Mouse (Mus musculus) gastrocnemius, postnatal 4 days (tissue): ENCODE measurements around the gene Rpp14. TPM values are rescaled to one million over a fixed set of nuclear protein-coding genes. Genes with fewer than 3 reads are reported as not detected.

Source experiments
- DNase-seq, 2 experiments: peaks; one replicate each; pipeline ENCODE4 v3.0.0; 2021 to 2022; ENCODE audit warnings: low spot score in 2 of 2, mixed read lengths in 2 of 2
- long read RNA-seq, 2 experiments: library from polyadenylated mRNA; stranded (forward); transcript quantifications; one replicate each; pipeline ENCODE4 v2.0.0; 2021
- total RNA-seq, 2 experiments: library from RNA; stranded (reverse); gene quantifications; 2 replicates each; pipeline ENCODE4 v1.2.3; 2021

The Rpp14 gene
- 10 to 100 TPM; 18.0 to 21.9 TPM for total RNA-seq
- long read RNA-seq, experiment 1, transcript Rpp14-201 (6 exons, 2,401 nt) = major isoform, 24 of 35 reads
- long read RNA-seq, experiment 1, partial matches to known transcripts = 1 of 35 reads
- long read RNA-seq, experiment 1, other reads (novel, unspliced or antisense) = 9 of 35 reads
- long read RNA-seq, experiment 2, transcript Rpp14-201 (6 exons, 2,401 nt) = major isoform, 26 of 30 reads
- long read RNA-seq, experiment 2, partial matches to known transcripts = 1 of 30 reads
- long read RNA-seq, experiment 2, other reads (novel, unspliced or antisense) = 3 of 30 reads

DNA sequence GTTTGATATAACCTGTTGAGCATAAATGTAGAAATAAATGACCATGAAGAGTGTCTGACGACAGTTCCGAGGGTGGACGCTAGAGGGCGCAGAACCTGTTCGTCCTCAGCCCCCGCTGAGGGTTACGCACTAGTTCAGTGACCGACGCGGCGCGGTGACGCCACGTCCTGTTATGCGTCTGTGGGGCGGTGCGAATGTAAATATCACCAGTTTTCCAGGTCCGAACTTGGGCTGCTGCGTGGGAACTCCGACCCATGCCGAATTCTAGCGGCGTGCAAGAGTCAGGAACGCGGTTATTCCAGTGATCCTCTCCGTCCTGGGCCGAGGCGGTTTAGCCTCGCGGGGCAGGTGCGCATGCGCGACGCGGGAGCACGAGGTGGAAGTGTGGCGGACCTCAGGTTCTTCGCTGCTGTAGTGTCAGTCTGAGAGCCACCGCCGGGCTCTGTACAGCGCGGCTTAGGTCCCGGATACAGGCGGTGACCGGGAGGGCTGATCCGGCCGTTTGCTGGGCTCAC lies at the start of gene Rpp14:
Rpp14 (plus strand) TSS at position 203 of the 515 bp plus-strand sequence.
- peak; percentile 87 to 93 for DNase-seq

DNA sequence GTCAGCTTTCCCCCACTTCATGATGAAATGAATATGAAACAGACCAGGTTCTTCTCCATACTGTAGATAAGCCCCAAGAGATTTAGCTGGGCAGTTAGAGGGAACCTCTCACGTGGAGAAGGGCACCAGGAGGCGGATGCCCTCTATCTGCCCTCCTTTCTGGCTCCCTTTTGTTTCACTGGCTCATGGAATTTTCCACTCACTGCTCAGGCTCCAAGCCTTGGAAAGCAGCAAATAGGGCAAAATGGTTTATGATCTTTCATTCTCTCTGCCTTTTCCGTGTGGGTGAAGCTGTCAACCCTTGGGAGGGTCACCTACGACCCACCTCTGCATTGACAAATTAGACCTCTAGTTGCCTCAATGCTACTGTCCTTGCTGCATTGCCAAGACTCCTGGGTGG lies 49.6 kb upstream of the Rpp14 start:
- DNase-seq = no peak

DNA sequence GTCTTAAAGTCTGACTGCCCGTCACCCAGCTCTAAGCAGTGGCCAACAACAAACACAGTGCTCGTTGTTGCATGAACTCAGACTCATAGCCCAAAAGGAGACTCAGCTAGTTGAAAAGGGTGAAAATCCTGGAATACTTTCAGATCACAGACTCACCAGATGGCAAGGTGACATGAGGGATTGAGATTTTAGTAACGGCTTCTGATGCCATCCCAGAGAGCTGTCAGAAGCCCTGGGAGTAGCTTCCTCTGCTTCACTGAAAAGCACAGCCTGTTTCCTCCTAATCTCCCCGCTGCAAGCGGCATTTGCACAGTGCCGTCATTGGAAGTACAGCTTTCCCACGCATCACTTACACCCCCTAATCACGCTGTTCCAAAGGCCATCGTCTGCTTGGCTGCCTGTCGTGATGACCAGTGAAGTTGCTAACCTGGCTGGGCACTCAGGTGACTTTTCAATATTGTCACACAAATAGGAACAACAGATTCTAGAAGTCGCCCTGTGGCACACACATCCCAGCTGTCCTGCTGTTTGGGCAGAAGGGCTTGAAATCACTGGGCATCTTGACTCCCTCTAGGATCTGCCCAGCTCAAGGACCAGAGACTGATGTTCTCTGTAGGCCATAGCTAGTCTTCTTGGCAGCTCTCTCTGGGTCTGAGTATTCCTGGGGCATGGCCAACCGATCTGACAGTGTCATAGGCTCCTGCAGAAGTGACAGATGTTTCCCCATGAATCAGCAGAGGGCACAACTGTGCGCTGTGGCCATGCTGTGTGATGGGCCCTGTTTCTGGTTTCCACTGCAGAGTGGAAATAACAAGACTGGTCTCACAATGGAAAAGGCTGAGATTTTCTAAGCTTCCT lies 47.9 kb upstream of the Rpp14 start:
- no peak for DNase-seq

DNA sequence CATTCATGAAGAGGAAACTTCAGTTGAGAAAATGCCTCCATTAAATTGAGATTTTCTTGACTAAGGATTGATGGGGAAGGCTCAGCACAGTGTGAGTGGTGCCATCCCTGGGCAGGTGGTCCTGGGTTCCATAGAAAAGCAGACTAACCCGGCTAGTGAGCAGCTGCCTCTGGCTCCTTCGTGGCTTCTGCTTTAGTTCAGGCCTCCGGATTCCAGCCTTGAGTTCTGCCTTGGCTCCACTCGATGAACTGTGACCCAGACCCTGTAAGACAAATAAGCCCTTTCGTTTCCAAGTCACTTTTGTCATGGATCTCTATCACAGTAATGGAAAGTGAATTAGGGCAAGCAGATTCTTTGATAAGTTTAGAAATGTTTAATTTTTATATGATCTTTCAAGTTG lies 45.6 kb upstream of the Rpp14 start:
- DNase-seq = no peak

DNA sequence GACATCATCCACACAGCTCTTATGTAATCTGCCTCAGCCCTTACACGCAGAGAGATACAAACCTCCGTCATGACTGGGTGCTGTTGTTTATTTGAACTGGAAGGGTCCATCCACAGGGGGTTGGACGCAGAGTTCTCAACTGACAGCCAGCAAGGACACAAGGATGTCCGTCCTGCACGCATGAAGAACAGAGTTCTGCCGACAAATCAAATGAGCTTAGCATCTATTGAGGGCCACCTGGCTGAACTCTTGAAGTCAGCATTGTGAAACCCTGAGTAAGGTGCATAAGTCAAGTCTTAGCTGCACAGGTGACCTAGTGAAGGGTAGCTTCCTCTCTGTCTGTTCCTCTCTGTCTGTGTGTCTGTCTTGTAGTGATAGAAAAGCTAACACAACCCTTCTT lies 44.2 kb upstream of the Rpp14 start:
- DNase-seq = no peak

DNA sequence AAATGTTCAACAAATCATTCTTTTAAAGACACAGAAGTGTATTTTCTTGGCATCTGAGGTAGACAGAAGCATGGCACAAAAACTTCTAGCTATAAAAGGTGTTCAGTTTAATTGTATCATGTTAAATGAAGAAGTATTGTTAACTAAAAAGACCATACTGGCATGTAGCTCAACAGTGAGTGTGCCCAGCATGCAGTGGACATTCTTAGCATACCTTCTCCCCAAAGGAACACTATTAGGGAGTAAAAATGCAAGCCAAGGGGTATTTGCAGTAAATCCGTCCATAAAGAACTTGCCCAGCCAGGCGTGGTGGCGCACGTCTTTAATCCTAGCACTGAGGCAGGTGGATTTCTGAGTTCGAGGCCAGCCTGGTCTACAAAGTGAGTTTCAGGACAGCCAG lies 43.8 kb upstream of the Rpp14 start:
- DNase-seq = no peak

DNA sequence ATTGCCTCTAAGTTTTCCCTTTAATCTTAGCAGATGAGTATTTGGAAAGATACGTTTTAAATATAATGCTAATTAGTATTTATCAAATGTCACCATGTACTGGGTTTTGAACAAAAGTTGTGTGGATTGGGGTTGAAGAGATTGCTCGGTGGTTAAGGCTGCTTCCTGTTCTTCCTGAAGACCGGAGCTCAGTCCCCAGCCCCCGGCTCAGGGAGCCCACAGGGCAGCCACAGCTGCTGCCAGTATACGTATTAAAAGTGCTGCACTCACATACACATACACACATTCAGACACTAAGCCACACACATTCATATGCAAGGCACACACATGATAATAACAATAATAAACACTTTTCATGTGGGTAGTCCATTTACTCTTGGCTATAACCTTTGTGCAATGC lies 42.0 kb upstream of the Rpp14 start:
- DNase-seq = no peak

DNA sequence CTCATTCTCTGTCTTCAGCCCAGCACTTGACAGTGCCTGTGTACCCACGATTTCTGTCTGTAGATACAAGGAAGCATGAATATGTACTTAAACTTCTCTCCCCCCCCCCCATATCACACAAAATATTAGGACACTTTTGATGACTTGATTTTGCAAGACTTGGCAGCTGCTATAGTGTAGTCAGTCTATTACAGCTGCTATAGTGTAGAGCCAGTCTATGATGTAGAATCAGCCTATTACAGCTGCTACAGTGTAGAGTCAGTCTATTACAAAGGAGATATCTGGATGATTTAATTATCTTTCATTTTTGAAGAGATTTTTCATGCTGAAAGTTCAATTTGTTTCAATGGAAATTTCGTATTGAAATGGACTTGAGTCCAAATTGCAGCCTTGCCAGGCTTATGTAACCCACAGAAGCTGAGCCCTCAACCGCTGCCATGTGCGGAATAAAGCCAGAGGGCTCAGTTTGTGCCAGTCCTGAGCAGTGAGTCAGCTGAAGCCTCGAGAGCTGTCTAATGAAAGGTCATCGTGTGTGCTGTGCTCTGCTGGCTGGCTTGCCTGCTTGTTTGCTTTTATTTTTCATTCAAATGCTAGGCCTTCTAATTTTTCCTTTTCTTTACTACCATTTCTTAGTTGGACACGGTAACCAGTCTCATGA lies 41.2 kb upstream of the Rpp14 start:
- peak in 1 of 2 experiments; percentile 32 for DNase-seq

DNA sequence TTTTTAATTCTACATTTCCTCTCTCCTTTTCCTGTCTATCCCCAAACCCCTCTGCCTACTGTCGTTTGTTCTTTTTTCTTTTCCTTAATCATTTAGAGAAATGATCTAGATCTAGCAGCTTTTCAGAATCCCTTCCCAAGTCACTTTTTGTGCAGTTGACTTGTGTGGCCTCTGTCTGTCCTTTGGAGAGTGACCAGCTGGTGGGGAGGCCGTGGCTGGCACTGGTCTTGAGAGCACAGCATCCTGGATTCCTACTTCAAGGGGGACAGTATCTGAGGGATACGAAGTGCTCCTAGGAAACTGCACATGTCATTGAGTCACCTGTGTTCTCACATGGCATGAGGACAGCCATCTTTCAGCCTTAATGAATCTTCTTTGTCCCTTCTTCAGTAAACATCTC lies 40.0 kb upstream of the Rpp14 start:
- no peak for DNase-seq

DNA sequence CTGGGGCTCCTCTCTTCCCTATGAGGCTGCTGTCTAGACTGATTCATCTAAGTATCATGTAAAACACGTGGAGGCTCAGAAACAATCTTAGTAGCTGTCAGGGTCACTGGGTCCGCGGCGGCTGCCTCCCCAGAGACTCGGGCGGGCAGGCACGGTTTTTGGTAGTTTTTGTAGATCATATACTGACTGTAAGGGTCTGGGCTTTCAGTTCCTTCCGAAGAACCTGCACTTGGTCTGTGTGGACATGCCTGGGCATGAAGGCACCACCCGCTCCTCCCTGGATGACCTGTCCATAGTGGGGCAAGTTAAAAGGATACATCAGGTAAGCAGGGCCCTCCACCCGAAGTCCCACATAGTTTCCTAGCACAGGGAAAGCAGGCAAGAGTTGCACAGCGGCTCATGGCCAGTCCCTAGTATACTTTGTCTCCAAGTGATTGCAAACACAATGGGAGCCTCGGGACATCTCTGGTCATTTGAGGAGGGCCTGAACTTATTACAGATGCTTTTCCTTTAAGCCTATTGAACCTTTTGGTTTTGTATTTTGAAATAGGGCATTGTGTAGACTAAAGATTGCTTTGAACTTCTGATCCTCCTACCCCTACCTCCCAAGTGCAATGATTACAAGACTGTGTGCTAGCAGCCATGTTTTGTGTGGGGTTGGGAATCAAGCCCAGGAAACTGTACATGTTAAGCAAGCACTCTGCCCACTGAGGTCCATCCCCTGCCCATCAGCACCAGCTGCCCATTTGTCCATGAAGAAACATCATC lies 39.1 kb upstream of the Rpp14 start:
- DNase-seq = no peak

DNA sequence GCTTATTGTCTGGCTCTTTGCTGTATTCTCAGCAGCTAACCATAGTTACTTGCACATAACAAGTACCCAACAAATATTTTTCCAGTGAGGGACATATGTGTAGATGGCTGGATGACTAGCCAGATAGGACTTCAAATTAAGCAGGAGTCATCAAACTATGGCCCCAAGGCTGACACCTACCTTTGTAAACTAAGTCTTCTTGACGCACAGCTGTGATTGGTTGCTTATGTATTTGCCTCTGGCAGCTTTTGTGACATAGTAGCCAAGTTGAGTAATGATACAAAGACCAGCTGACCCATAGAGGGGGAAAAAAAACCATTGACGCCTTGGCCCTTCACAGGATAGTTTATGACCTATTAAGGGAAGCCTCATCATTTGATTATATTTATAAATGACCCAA lies 38.0 kb upstream of the Rpp14 start:
- DNase-seq = no peak

DNA sequence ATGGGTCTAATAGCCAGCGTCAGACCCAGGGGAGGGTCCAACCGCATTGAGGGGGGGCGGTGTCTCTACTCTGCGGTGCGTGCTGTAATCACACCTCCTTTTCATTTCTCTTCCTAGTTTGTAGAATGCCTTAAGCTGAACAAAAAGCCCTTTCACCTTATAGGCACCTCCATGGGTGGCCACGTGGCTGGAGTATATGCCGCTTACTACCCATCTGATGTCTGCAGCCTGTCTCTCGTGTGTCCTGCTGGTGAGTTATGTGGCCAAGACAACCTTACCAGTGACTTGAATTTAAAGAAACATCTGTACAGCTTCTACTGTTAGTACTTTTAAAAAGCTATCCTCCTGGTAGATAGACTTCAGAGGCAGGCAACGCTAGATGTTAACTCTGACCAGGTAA lies 37.6 kb upstream of the Rpp14 start:
- DNase-seq = no peak

DNA sequence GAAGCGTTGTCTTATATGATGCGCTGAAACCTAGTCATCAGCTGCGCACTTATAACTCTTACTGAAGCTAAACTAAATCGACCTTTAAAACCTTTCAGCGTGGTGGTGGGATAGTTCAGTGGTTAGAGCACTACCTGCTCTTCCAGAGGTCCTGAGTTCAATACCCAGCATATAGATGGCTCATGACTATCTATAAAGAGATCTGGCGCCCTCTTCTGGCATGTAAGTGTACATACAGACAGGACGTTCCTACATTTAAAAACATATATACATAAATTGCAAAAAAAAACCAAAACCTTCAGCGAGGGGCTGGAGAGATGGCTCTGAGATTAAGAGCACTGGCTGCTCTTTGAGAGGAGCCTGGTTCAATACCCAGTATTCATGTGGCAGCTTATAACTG lies 35.8 kb upstream of the Rpp14 start:
- no peak for DNase-seq

DNA sequence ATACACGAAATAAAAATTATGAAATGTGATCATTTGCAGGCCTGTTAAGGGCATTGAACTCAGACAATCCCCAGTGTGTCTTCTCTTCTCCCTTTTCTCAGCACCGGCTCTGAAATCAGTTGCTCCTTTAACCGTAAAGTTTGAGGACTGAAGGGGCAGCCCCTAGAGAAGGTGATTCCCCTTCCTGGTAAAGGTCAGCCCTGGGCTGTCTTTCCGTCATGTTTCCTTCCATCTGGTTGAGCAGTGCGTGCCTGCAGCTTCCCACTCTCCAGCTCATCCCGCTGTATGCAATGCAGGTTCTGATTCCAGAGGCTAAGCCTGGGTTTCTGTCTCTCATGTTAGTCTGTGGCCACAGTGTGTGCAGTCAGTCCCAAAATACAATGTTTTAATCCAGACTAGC lies 35.4 kb upstream of the Rpp14 start:
- DNase-seq = no peak

DNA sequence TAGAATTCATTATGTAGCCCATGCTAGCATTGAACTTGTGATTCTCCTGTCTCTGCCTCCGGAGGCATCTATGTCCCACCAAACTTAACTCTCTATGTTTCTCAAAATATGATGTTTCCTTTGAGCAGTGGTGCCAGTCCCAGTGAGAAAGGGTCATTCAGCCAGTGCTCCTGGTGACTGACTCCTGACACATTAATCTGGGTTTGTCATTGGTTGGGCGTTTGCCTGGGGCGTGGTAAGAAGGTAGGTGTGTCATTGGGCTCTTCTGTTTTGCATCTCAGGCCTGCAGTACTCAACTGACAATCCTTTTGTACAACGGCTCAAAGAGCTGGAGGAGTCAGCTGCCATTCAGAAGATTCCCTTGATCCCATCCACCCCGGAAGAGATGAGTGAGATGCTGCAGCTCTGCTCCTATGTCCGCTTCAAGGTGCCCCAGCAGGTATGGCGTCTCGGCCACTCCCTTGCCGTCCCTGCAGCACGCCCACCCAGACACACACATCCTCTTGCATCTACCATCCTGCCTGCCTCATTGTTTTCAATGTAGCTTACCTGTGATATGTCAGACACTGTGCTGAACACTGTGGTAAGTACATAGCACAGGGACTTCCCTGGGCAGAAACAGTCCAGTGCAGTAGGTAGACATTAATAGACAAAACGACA lies 34.9 kb upstream of the Rpp14 start:
- DNase-seq = no peak

DNA sequence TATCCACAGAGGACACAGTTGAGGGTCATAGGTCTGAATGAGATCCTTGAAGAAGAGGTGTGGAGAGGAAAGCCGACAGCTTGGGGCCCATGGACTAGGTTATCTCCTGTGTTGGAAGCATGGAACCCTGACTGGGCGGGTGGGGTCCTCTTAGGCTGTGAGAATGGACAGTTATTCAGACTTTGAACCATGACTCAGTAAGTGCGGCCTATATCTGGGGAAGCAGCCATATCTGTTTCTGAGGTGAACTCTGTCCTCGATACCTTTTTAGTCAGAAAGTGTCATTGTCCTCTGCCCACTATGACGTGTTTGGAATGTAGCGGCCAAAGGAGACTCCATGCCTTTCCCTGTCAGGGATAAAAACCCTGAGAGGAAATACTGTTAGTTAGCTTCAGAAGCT lies 33.3 kb upstream of the Rpp14 start:
- no peak for DNase-seq

DNA sequence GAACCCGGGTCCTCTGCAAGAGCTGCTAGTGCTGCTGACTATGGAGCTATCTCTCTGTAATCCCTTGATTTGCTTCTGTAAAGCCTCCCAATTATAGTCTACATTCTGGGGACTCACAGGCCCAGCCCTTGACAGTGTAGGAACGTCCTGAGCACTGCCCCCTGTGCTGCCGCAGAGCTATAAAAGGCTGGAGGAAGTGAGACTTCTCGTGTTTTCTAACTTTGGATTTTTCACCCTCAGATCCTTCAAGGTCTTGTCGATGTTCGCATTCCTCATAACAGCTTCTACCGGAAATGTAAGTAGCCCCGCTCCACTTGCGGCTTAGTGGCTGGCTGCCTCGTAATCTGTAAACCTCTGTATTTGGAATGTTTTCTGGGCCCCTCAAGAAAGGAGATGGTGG lies 30.8 kb upstream of the Rpp14 start:
- DNase-seq = no peak

DNA sequence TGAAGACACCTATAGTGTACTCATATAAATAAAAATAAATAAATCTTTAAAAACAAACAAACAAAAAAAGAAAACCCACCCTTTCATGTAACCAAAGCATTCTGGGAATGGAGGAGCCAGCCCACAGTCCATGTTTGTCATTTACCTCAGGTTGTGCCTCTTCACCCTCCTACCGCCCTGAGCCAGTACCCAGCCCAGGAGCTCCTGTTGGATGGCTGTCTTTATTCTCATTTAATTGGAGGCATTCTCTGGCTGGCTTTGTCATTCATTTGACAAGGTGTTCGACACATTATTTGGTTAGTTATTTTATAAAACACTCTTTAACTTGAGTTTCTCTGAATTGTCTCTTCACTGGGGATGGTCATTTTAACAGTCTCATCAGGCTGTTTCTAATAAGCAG lies 28.3 kb upstream of the Rpp14 start:
- no peak for DNase-seq

DNA sequence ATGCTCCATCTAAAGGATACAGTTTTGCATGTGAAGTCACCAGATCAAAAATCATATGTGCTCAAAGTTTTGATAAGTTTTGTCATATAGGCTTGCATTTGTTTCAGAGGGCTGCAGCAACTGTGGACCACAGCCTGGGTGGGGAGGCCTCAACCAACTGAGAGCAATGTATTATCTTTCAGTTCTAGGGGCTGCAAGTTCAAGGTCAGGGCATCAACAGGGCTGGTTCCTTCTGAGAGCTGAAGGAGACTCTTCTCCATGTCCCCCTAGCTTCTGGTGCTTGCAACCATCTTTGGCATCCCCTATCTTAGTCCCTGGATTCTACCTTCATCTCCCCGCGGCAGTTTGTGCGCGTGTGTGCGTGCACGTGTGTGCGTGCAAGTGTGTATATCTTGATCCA lies 27.5 kb upstream of the Rpp14 start:
- DNase-seq = no peak

DNA sequence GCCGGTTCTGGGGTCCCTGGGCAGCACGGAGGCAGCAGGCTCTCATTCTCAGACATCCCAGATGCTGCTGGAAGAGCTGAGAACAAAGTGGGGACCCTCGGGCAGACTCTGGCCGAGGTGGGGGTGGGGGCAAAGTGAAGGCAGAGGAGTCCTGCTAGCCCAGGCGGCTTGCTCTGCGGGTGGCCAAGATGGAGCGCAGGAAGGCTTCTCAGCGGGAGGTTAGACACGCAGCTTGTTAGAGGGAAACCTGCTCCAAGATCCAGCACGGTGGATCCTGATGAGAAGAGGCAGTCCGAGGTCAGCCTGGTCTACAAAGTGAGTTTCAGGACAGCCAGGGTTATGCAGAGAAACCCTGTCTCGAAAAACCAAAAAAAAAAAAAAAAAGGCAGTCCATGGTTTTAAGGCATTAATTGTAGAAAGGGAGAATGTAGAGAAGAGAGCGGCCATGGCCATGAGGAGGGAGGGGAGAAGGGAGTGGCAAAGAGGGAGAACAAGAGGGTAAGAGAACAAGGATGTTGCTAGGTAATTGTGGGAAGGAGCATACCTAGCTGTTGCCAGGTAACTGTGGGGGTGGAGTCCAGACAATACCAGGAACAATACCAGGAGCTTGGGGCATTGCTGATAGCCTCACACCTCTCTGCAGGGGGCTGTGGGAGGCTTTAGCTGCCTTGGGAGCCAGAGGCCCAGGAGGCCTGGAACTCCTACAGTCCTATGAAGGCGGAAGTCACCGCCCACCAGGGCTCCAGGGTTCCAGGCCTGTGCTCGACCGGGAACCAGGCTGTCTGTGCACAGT lies 25.7 kb upstream of the Rpp14 start:
- no peak for DNase-seq
